Mouse (Mus musculus): ENCODE measurements around the gene 4931428F04Rik. TPM values are rescaled to one million over a fixed set of nuclear protein-coding genes. Genes with fewer than 3 reads are reported as not detected.
A peak's percentile ranks its signal among the peaks of the same experiment; 100 is the strongest.

4931428F04Rik gene
- total RNA-seq, 2 experiments from 2014 or later: 9.1 to 10.4 TPM

- DNase-seq (ENCODE audit: low spot score in 2 of 2): peak; percentile 78 to 85
These were observed 519 bp downstream of the 4931428F04Rik start for GRCm38 (mm10) chr8:105288958-105289732.

DNA sequence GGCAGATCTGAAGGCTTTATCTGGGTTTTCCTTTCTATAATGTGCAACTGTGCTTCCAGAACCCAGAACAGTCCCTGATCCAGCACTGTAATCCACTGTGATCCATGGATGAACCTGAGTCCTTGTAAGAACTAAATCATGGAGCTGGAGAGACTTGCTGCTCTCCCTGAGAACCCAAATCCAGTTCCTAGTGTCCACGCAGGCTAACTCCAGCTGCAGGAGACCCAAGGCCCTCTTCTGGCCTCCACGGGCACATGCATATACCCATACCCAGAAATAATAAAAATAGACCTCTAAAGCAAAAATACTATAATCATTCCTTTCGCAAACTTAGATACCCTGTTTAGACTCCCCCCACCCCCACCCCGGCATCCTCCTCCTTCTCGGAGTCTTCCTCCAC lies 1.4 kb downstream of the 4931428F04Rik start:
- no peak for DNase-seq (ENCODE audit: low spot score in 2 of 2)

DNA sequence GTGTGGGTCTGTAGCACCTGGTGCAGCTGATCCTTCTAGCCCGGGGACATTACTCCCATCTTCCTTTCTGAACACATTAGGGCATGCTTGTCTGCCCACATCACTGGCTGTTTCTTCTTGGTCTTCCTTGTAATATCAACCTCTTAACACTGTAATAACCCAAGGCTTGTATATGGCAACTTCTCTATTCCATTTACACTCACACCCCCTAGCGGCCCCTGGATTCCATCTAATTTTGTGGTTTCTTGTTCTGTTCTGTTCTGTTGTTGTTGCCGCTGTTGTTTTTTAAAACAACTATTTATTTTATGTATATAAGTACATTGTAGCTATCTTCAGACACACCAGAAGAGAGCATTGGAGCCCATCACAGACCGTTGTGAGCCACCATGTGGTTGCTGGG lies 2.8 kb downstream of the 4931428F04Rik start:
- no peak for DNase-seq (ENCODE audit: low spot score in 2 of 2)

GRCm38 (mm10) chr8:105285514-105285913 lies 4.2 kb downstream of the 4931428F04Rik start:
- DNase-seq (ENCODE audit: low spot score in 2 of 2): no peak

DNA sequence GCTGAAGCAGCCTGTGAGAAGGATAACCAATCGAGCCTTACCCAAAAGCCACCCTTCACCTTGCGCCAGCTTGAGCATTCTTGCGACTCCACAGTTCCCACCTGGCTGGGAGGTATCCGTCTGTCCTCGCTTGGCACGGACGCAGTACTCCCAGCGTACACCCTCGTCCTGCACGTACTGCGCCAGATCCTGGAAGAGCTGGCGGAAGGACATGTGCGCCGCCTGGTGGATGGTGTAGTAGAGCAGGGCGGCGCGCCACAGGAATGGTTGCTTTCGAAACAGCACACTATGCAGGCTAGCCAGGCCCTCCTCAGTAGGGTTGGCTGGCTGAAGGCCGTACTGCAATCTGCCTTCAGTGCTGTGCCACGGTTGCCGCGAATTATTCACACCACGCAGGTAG lies 6.6 kb downstream of the 4931428F04Rik start:
- no peak for DNase-seq (ENCODE audit: low spot score in 2 of 2)

GRCm38 (mm10) chr8:105282239-105282638 lies 7.4 kb downstream of the 4931428F04Rik start:
- DNase-seq (ENCODE audit: low spot score in 2 of 2): no peak

- no peak for DNase-seq (ENCODE audit: low spot score in 2 of 2)
These were observed 7.8 kb downstream of the 4931428F04Rik start for GRCm38 (mm10) chr8:105281821-105282220.

DNA sequence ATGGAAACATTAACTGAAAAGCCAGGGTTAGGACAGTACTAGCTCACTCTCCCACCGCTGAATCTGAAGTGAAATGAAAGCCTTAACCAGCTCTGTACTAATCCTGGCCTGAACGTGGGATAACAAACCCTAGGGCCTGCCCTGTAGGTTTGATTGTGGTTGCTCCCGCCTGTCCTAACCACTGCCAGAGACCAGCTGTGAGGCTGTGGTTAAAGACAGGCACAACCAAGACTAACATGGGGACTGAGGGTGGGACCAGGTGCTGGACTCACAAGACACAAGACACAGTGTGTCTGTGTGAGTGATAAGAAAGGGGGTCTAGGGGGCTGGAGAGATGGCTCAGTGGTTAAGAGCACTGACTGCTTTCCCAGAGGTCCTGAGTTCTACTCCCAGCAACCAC lies 9.1 kb downstream of the 4931428F04Rik start:
- DNase-seq (ENCODE audit: low spot score in 2 of 2): no peak

DNA sequence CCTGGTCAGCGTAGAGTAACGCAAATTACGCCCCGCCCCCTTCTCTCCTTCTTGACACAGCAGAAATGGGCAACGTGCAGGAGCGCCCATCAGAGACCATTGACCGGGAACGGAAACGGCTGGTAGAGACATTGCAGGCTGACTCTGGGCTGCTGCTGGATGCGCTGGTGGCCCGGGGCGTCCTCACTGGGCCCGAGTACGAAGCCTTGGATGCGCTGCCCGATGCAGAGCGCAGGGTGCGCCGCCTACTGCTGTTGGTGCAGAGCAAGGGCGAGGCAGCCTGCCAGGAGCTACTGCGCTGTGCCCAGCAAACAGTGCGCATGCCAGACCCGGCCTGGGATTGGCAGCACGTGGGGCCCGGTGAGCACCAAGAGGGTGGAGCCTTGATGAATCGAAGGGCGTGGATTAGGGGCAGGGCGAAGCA lies 10.7 kb downstream of the 4931428F04Rik start:
- DNase-seq (ENCODE audit: low spot score in 2 of 2): peak; percentile 56 to 62

GRCm38 (mm10) chr8:105276292-105277120 lies 13.2 kb downstream of the 4931428F04Rik start:
- DNase-seq (ENCODE audit: low spot score in 2 of 2): no peak

GRCm38 (mm10) chr8:105275840-105276239 lies 13.8 kb downstream of the 4931428F04Rik start, which contains the start of gene Nol3:
TSS of gene Nol3 (plus strand) at chr8:105276140.
- no peak for DNase-seq (ENCODE audit: low spot score in 2 of 2)

- DNase-seq (ENCODE audit: low spot score in 2 of 2): no peak
These were observed 14.3 kb downstream of the 4931428F04Rik start for GRCm38 (mm10) chr8:105275387-105275786.

DNA sequence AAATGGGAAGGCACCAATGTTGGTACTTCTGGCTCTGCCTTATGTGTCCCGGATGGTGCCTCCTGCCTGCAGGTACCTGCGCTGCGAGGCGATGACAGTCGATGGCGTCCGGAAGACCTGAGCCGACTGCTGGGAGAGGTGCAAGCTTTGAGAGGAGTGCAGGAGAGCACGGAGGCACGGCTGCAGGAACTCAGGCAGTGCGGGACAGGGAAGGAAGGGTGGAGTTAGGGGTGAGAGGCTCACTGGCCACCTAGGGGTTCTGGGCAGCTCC lies 18.8 kb downstream of the 4931428F04Rik start:
- DNase-seq (ENCODE audit: low spot score in 2 of 2): no peak

DNA sequence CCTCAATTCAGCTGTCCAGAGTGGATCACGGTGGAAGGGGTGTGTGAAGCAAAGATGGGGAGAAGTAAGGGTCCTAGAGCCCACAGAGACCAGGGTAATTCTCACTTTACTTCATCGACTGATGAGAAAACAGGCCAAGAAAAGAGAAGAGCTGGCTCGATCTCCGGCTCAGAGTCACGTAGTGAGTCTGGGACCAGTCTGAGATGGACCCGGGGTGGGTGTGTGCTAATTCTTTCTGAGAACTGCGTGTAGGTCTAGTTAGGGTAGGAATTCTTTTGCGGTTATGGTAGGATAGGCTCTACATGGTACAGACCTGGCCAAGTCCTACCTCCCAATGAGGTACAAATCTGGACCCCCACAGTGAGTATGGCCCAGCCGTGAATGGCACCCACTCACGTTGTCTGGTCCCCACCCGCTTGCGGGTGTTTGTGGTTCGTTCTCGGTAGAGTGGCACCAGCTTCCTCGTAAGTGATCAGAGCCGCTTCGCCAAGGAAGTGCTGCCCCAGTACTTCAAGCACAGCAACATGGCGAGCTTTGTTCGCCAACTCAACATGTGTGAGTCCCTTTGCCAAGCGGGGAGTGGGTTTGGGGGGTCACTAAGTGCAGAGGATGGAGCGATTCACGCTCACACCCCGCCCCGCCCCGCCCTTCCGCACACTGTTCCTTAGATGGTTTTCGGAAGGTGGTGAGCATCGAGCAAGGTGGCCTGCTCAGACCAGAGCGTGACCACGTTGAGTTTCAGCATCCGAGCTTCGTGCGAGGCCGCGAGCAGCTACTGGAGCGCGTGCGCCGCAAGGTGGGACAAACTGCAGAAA lies 19.4 kb downstream of the 4931428F04Rik start:
- DNase-seq (ENCODE audit: low spot score in 2 of 2): no peak

- no peak for DNase-seq (ENCODE audit: low spot score in 2 of 2)
These were observed 20.2 kb downstream of the 4931428F04Rik start, which contains the start of gene Hsf4 for GRCm38 (mm10) chr8:105269461-105269947. TSS of gene Hsf4 (plus strand) at chr8:105269801.

GRCm38 (mm10) chr8:105269075-105269458 lies 20.6 kb downstream of the 4931428F04Rik start:
- no peak for DNase-seq (ENCODE audit: low spot score in 2 of 2)

GRCm38 (mm10) chr8:105268342-105269074 lies 21.2 kb downstream of the 4931428F04Rik start:
- DNase-seq (ENCODE audit: low spot score in 2 of 2): no peak

DNA sequence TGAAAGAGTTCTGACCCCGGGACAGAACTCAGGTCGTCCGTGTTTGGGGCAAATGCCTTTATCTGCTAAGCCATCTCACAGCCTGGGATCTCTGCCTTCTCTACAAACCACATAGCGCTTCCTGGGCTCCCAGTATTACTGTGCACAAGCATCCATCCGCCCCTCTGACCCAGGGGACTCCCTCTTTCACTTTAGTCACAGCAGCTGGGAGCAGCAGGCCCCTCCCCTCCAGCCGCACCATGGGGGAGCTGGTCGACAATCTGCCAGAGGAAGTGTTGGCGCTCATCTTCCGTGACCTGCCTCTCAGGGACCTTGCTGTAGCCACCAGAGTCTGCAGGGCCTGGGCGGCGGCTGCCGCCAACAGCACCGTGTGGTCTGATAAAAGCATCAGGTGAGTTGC lies 22.9 kb downstream of the 4931428F04Rik start:
- DNase-seq (ENCODE audit: low spot score in 2 of 2): no peak

DNA sequence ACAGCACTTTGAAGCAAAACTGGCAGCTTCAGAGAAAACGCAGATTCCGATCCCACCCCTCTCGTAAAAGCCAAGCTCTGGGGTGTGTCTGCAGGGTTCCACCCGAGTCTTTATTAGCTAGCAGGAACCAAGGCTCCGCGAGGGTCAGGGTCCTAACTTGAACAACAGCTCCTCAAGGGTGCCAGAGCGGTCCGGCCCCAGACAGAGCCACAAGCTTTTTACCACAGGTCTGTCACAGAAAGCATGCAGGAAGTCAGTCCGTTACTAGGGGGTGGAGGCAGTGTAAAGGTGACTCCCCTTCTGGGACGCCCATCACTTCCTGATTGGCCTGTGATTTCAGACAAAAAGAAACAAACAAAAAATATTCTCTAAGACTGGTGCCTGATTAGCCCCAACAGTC lies 24.5 kb downstream of the 4931428F04Rik start:
- DNase-seq (ENCODE audit: low spot score in 2 of 2): no peak
